ENCODE assay signal across 21 mouse cellular contexts in the genomic region with DNA sequence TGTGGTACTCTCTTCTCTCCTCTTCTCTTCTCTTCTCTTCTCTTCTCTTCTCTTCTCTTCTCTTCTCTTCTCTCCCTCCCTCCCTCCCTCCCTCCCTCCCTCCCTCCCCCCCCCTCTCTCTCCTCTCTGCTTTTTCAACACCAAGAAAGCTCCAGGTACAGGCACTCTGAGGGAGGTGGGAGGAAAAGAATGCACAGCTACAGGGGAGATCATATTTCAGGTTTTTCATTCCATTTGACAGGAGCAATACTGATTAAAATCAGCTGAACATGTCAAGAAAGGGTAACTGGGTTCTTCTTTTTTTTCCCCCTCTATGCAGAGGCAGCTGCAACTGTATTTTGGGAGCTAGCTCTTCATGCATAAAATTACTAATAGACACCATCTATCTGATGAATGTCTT.
DNase-seq lines count a peak whose midpoint lies in the region; ATAC-seq and TF ChIP-seq lines count a peak whose summit lies in the region.
"Had no signal": no experiment of that assay in that cellular context is flagged by ENCODE, and none has a peak within 500 bp of the region (broad histone marks: within the 10 kb centered on the region; RNA-seq: fewer than 3 reads in every experiment).

No protein-coding gene starts in this region.

- H3K4me1 ChIP-seq in kidney, embryonic 14.5 days (ENCODE audit: control insufficient read depth, insufficient read depth, low read length): no peaks in the 10 kb centered on the region
- H3K4me1 ChIP-seq in kidney, postnatal 0 days (replicated peaks; ENCODE audit: insufficient read depth, low read length): no peaks in the 10 kb centered on the region
- H3K4me1 ChIP-seq: embryonic facial prominence, embryonic 13.5 days; embryonic facial prominence, embryonic 15.5 days; forebrain, embryonic 12.5 days had no signal

- ATAC-seq in kidney, embryonic 14.5 days (ENCODE audit: low FRiP score, low TSS enrichment): peak; percentile 55; the same call in 1 of the 2 replicates
- no peak for ATAC-seq in kidney, postnatal 0 days (replicated peaks; ENCODE audit: low FRiP score, low read depth)
- ATAC-seq: forebrain, embryonic 14.5 days; forebrain, embryonic 16.5 days had no signal

- H3K4me3 ChIP-seq in kidney, embryonic 14.5 days (ENCODE audit: low read length): no peak overlapping the region
- no peak overlapping the region for H3K4me3 ChIP-seq in kidney, postnatal 0 days (replicated peaks; ENCODE audit: low read depth, low read length)
- H3K4me3 ChIP-seq: embryonic facial prominence, embryonic 13.5 days; embryonic facial prominence, embryonic 15.5 days; erythroblast, embryonic 14.5 days; forebrain, embryonic 10.5 days; forebrain, embryonic 12.5 days had no signal

- no peak for DNase-seq in kidney, adult 11 months
- peak; percentile 43 for DNase-seq in kidney, postnatal 0 days (ENCODE audit: low spot score)
- DNase-seq in kidney, postnatal 10 days: no peak
- DNase-seq: adrenal gland, adult 2 months; adrenal gland, postnatal 10 days; adrenal gland, postnatal 25 days; cerebellum, adult 11 months; cerebellum, adult 18-20 months; cerebellum, adult 8-10 months; cerebellum, adult 9-11 months; cerebellum, postnatal 14 days; cerebellum, postnatal 36 days; embryo, embryonic 11 days had no signal

- no peak overlapping the region for H3K9ac ChIP-seq in kidney, embryonic 14.5 days (ENCODE audit: low read depth, low read length)
- H3K9ac ChIP-seq in kidney, postnatal 0 days (ENCODE audit: low read depth, low read length): no peak overlapping the region
- H3K9ac ChIP-seq: embryonic facial prominence, embryonic 13.5 days; embryonic facial prominence, embryonic 15.5 days; forebrain, embryonic 12.5 days had no signal

- H3K4me2 ChIP-seq in kidney, embryonic 14.5 days (replicated peaks; ENCODE audit: low read depth, low read length): no peak overlapping the region
- no peak overlapping the region for H3K4me2 ChIP-seq in kidney, postnatal 0 days (ENCODE audit: low read length)
- H3K4me2 ChIP-seq: embryonic facial prominence, embryonic 13.5 days; embryonic facial prominence, embryonic 15.5 days; forebrain, embryonic 12.5 days had no signal

- no peaks in the 10 kb centered on the region for H3K36me3 ChIP-seq in kidney, embryonic 14.5 days (ENCODE audit: control insufficient read depth, insufficient read depth, low read length)
- no peaks in the 10 kb centered on the region for H3K36me3 ChIP-seq in kidney, postnatal 0 days (ENCODE audit: insufficient read depth, low read length)
- H3K36me3 ChIP-seq: embryonic facial prominence, embryonic 13.5 days; embryonic facial prominence, embryonic 15.5 days; forebrain, embryonic 10.5 days; forebrain, embryonic 12.5 days had no signal

- TF ChIP-seq CTCF in kidney, postnatal 0 days (IDR thresholded peaks at IDR 0.05; ENCODE audit: low read depth): no peak

- H3K9me3 ChIP-seq in kidney, embryonic 14.5 days (ENCODE audit: control insufficient read depth, low read length): no peaks in the 10 kb centered on the region
- H3K9me3 ChIP-seq in kidney, postnatal 0 days (replicated peaks; ENCODE audit: low read length): no peaks in the 10 kb centered on the region
- H3K9me3 ChIP-seq: embryonic facial prominence, embryonic 13.5 days; embryonic facial prominence, embryonic 15.5 days; forebrain, embryonic 10.5 days; forebrain, embryonic 12.5 days had no signal

- H3K27ac ChIP-seq in kidney, embryonic 14.5 days (ENCODE audit: low read depth, low read length): no peak overlapping the region
- H3K27ac ChIP-seq in kidney, postnatal 0 days: no peak overlapping the region
- H3K27ac ChIP-seq: embryonic facial prominence, embryonic 13.5 days; embryonic facial prominence, embryonic 15.5 days; forebrain, embryonic 10.5 days; forebrain, embryonic 12.5 days had no signal

- H3K27me3 ChIP-seq in kidney, embryonic 14.5 days (ENCODE audit: control insufficient read depth, insufficient read depth, low read length): no peaks in the 10 kb centered on the region
- no peaks in the 10 kb centered on the region for H3K27me3 ChIP-seq in kidney, postnatal 0 days (ENCODE audit: insufficient read depth, low read length)
- H3K27me3 ChIP-seq: embryonic facial prominence, embryonic 13.5 days; embryonic facial prominence, embryonic 15.5 days; forebrain, embryonic 12.5 days had no signal
